Mouse (Mus musculus) kidney, adult 2 months (tissue): ENCODE measurements around the gene Pim2. TPM values are rescaled to one million over a fixed set of nuclear protein-coding genes. Genes with fewer than 3 reads are reported as not detected.

ENCODE experiments used
- DNase-seq: peaks from one replicate; pipeline ENCODE4 v3.0.0; 2021
- H3K27ac ChIP-seq: fragments of 200-500 bp; 2 replicates; pipeline ENCODE4 v1.5.1; 2012; ENCODE audit warnings: low read depth, low read length, control low read depth, inconsistent platforms; ENCODE audit not compliant: insufficient read depth
- H3K27me3 ChIP-seq: fragments of 200-500 bp; replicated peaks from 2 replicates; pipeline ENCODE4 v1.6.1; 2012; ENCODE audit warnings: mild to moderate bottlenecking, moderate library complexity, low read length, inconsistent platforms; ENCODE audit not compliant: control insufficient read depth, insufficient read depth
- H3K36me3 ChIP-seq: fragments of 200-500 bp; 2 replicates; pipeline ENCODE4 v1.6.1; 2012; ENCODE audit warnings: mild to moderate bottlenecking, moderate library complexity, low read length, inconsistent platforms; ENCODE audit not compliant: control insufficient read depth, insufficient read depth
- H3K4me1 ChIP-seq: fragments of 200-500 bp; 2 replicates; pipeline ENCODE4 v1.6.1; 2011; ENCODE audit warnings: low read length; ENCODE audit not compliant: control insufficient read depth, insufficient read depth
- H3K4me3 ChIP-seq: fragments of 200-500 bp; 2 replicates; pipeline ENCODE4 v1.5.1; 2011; ENCODE audit warnings: mild to moderate bottlenecking, low read depth, low read length, control low read depth; ENCODE audit not compliant: insufficient read depth
- CTCF ChIP-seq: fragments of 200-500 bp; conservative IDR thresholded peaks from 2 replicates; pipeline ENCODE4 v1.5.1; 2011; ENCODE audit warnings: low read depth, mild to moderate bottlenecking, control low read depth, low read length, moderate library complexity, mixed read lengths; ENCODE audit not compliant: insufficient read depth, insufficient read length
- POLR2A ChIP-seq: fragments of 200-500 bp; IDR thresholded peaks from one replicate; pipeline ENCODE4 v1.6.1; 2011; ENCODE audit warnings: low read depth, low read length, control low read depth
- WGBS: fragments of 180-500 bp; shearing (Covaris S2); methylation state at CpG from one replicate; pipeline ENCODE4 v1.1.7; 2018; 5-methylcytosine and 5-hydroxymethylcytosine counted together
- polyA plus RNA-seq: library from polyadenylated mRNA; depleted of rRNA; stranded (reverse); fragments of >200 nt; gene quantifications from 2 replicates; pipeline ENCODE4 v1.2.3, GENCODE M21; 2012

Gene Pim2
- polyA plus RNA-seq, 1 experiment, result 11.4 TPM

GRCm38 (mm10) chrX:7859191-7859753 is 18.8 kb upstream of the Pim2 start:
- no peak for DNase-seq
- WGBS, result 78% methylated on average over 3 of the region's 3 CpGs
- H3K27me3 ChIP-seq, result no peaks in the 10 kb centered on the region
- H3K36me3 ChIP-seq, result no peaks in the 10 kb centered on the region; the same call in 1 of the 2 replicates
- H3K27ac ChIP-seq, result no peak overlapping the region
- no peak for TF ChIP-seq POLR2A
- TF ChIP-seq CTCF, result no peak
- H3K4me3 ChIP-seq, result no peak overlapping the region
- no peaks in the 10 kb centered on the region for H3K4me1 ChIP-seq

DNA sequence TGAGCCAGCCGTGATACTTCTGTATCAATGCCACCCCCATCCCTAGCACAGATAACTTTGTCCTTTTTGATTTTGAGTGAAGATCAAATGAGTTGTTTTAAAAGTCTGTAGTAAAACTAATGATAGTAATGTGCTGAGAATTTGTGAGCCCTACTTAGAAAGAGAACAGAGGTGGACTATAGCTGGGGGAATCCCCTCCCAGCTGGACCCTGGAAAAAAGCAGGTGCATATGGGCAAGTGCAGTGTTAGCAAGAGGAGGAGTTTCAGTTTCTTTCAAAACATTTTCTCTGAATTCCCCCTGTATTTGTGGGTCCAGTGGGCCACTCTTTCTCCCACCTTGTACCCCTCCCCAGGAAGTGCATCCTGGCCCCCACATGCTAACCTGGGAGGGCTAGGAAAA is 14.9 kb upstream of the Pim2 start:
- Histone ChIP-seq H3K4me3 (no peak overlapping the region), H3K36me3 (no peaks in the 10 kb centered on the region; the same call in 1 of the 2 replicates), H3K27ac (no peak overlapping the region), H3K27me3 (no peaks in the 10 kb centered on the region), H3K4me1 (no peaks in the 10 kb centered on the region)
- DNase-seq, result no peak
- TF ChIP-seq CTCF (no peak), POLR2A (no peak)
- WGBS, result 82% methylated on average over 1 of the region's 1 CpGs

DNA sequence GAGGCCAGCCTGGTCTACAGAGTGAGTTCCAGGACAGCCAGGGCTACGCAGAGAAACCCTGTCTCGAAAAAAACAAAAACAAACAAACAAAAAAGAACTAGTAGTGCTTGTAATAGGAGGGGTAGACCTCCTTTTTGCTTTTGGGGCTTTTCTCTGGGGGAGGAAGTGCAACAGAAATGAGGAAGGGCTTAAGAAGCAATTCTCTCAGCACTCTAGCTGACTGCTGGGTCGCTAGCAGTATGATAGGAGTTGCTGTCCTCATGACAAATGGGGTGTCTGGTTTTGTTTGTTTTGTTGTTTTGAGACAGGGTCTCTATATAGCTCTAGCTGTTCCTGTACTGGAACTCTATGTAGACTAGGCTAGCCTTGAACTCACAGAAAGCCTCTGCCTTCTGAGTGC is 13.5 kb upstream of the Pim2 start:
- DNase-seq, result no peak
- TF ChIP-seq CTCF, result no peak
- no peak for TF ChIP-seq POLR2A
- Histone ChIP-seq H3K27ac (no peak overlapping the region), H3K27me3 (no peaks in the 10 kb centered on the region), H3K4me1 (no peaks in the 10 kb centered on the region), H3K36me3 (no peaks in the 10 kb centered on the region), H3K4me3 (no peak overlapping the region)
- 76% methylated on average over 3 of the region's 3 CpGs for WGBS

GRCm38 (mm10) chrX:7865343-7865742 is 12.7 kb upstream of the Pim2 start:
- TF ChIP-seq POLR2A (no peak), CTCF (no peak)
- H3K27me3 ChIP-seq, result no peaks in the 10 kb centered on the region
- 70% methylated on average over 2 of the region's 2 CpGs for WGBS
- DNase-seq, result no peak
- no peak overlapping the region for H3K27ac ChIP-seq
- H3K4me1 ChIP-seq, result no peaks in the 10 kb centered on the region
- no peaks in the 10 kb centered on the region for H3K36me3 ChIP-seq
- H3K4me3 ChIP-seq, result no peak overlapping the region

DNA sequence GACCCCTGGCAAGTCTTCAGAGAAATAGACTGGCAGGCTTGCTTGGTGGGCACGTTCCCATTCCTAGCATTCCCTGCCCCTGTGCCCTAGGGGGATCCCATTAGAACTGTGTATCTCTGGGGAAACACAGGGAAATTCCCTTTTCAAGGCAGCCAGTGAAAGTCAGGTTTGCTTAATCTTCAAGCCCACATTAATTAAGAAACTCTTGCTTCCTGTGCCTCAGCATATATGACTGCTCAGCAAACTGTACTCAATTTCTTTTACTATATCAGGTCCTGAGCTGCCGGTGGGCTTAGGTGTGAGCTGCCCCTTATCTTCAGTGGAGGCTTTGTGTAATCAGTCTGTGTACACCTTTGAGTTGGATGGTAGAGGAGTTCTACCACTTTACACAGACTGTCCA is 12.3 kb upstream of the Pim2 start:
- Histone ChIP-seq H3K36me3 (no peaks in the 10 kb centered on the region), H3K4me3 (no peak overlapping the region), H3K27ac (no peak overlapping the region), H3K27me3 (no peaks in the 10 kb centered on the region), H3K4me1 (no peaks in the 10 kb centered on the region)
- no peak for DNase-seq
- TF ChIP-seq POLR2A, result no peak
- TF ChIP-seq CTCF, result no peak
- 68% methylated on average over 2 of the region's 2 CpGs for WGBS

DNA sequence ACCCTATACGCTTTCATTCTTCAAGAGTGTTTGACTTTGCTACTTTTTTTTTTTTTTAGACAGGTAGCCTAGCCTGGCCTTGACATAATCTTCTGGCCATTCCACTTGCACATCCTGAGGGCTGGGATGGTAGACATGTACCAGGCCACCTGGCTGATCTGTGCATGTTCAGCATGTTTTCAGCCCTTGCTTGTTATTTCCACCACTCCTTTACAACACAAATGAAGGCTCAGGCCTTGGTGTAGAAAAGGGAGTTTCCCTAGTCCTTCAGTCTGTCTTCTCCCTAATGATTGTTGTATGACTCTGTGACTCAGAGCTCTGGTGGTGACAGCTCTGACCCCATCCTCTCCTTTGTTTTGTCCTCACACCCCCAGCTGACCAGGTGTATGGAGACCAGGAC is 10.9 kb upstream of the Pim2 start:
- Histone ChIP-seq H3K27me3 (no peaks in the 10 kb centered on the region), H3K36me3 (no peaks in the 10 kb centered on the region; the same call in 1 of the 2 replicates), H3K27ac (no peak overlapping the region), H3K4me3 (no peak overlapping the region), H3K4me1 (no peaks in the 10 kb centered on the region)
- TF ChIP-seq POLR2A, result no peak
- WGBS, result 89% methylated on average over 1 of the region's 1 CpGs
- no peak for DNase-seq

- 57% methylated on average over 2 of the region's 2 CpGs for WGBS
- no peaks in the 10 kb centered on the region; the same call in 1 of the 2 replicates for H3K36me3 ChIP-seq
- TF ChIP-seq POLR2A (no peak), CTCF (no peak)
These were observed 9.6 kb upstream of the Pim2 start for GRCm38 (mm10) chrX:7868506-7868905.

DNA sequence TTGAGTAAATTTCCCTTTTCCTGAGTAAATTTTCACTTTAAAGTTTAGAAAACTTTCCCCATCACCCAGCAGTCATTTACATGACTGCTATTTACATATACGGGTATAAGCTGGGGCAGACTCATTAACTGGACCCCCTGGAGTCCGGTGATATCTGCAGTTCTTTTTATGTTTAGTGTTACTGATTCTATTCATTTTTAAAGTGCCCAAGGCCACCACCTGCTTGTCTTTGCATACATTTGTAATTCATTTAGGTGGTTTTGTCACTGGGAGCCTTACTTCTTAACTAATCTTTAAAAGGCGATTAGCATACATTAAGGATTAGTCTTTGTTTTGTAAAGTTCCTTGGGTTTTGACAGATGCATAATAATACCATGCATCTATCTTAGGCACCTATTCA is 8.2 kb upstream of the Pim2 start:
- no peak for DNase-seq
- Histone ChIP-seq H3K4me3 (no peak overlapping the region), H3K27me3 (no peaks in the 10 kb centered on the region), H3K4me1 (no peaks in the 10 kb centered on the region), H3K36me3 (no peaks in the 10 kb centered on the region; the same call in 1 of the 2 replicates), H3K27ac (no peak overlapping the region)
- no peak for TF ChIP-seq CTCF
- no peak for TF ChIP-seq POLR2A
- WGBS, result 56% methylated on average over 3 of the region's 3 CpGs

More at GRCm38 (mm10) chrX:7868506-7868905, 9.6 kb upstream of the Pim2 start:
- Histone ChIP-seq H3K4me3 (no peak overlapping the region), H3K27ac (no peak overlapping the region), H3K4me1 (no peaks in the 10 kb centered on the region), H3K27me3 (no peaks in the 10 kb centered on the region)
- DNase-seq, result no peak
